Mouse (Mus musculus) v-Abl transformed pro-B cells (cell line): Measurements from ENCODE around the gene Armc2.
"Not testable (repeated sequence)": the region's sequence is repeated elsewhere in the genome, so short reads cannot be mapped to it uniquely, and the experiment has no call there.

Source experiments
- in situ Hi-C, 2 experiments: fragments of 400-800 bp; cut with MboI; formaldehyde crosslinking; loops; one replicate each; pipeline ENCODE4 v1.15.1; 2025; ENCODE audit not compliant: unreplicated experiment in 2 of 2

Gene Armc2

DNA sequence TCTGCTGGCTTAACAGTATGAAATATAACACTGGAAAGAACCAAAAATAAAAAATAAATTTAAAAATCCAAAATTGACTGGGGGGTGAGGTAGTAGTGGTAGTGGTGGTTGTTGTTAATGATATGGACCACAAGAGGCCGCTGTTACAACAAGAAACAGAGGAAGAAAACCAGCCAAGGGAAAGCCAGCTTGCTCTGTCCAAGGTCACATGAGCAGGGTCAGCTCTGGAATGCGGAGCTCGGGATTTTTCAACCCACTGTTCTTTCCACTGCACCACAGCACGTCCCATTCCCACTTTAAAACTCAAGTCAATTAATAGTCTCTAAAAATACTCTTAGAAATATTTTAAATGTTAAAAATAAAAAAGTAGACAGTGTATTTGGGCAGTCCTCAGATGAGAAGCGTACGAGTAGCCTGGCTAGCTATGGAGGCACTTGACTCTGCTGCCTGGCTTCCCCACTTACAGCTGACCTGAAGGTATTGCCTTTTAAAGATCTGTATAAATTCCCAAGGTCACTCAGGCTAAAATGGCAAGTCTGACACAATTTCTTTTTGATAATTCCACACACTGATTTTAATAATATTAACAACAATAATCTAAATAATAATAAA is 37.4 kb downstream of the Armc2 start:
- in situ Hi-C loops: loop anchor here (5.0 to 25.0 kb wide), 6 partner anchors 149 to 1006 kb away; no protein-coding TSS in a partner anchor

GRCm38 (mm10) chr10:41978403-41979234 is 39.6 kb downstream of the Armc2 start:
- in situ Hi-C loops: loop anchor here (10.0 to 25.0 kb wide), 3 partner anchors 84 to 1009 kb away; partner anchors contain the start of gene Cd164 (in 1 of the 2)

DNA sequence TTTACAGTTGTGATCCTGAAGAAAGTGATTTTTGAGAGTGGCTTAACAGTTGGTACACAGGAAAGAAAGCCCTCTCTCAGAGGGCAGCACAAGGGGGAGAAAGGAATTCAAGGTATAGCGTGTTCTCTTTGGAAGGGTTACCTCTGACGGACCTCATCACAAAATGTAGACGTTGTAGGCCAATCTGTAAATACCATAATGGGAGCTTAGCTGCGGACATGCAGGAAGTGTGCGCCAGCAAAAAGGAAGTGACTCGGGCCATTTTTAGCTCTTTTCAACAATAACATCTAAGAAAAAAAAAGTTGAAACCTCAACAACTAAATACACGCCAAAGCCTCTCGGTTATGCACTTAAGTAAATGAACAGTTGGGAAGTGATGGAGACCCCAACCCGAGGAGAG is 45.6 kb downstream of the Armc2 start:
- in situ Hi-C loops: loop anchor here in 1 of 2 experiments (5.0 to 10.0 kb wide), 3 partner anchors 78 to 458 kb away; partner anchors contain the start of gene Cd164

DNA sequence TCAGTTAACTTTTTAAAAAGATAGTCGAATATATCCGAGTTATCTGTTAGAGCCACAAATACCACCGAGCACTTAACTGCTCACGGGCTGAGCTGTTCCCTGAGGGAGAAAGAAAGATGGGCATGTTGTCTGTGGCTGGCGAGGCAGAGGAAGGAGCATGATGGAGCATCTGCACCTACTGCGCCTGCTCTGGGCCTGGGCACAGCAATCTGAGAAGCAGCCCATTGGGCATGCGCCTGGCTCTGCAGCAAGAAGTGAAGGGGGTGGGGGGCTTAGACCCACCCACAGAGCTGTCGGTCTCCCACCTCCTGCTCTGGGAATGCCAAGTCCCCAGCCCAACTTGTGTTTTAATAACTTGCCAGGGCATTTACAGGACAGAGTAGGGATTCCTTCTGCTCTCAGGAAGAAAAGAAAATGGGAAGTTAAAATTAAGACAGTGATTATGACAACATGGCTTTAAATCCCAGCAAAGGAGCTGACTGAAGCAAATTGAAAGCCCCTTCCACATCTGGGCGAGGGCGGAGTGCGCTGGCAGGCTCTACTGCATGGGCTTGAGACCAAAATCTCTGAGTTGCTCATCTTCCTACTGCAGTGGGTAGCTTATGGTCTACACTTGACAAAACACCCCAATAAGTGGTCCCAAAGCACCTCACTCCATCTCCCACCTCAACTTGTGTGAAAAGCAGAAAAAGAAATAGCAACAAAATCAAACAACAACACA is 50.2 kb downstream of the Armc2 start:
- in situ Hi-C loops: no loop called here

- in situ Hi-C loops: no loop called here
Measured at GRCm38 (mm10) chr10:41962725-41963124, 55.5 kb downstream of the Armc2 start.

GRCm38 (mm10) chr10:41959808-41960207 is 58.4 kb downstream of the Armc2 start:
- in situ Hi-C loops: no loop called here

DNA sequence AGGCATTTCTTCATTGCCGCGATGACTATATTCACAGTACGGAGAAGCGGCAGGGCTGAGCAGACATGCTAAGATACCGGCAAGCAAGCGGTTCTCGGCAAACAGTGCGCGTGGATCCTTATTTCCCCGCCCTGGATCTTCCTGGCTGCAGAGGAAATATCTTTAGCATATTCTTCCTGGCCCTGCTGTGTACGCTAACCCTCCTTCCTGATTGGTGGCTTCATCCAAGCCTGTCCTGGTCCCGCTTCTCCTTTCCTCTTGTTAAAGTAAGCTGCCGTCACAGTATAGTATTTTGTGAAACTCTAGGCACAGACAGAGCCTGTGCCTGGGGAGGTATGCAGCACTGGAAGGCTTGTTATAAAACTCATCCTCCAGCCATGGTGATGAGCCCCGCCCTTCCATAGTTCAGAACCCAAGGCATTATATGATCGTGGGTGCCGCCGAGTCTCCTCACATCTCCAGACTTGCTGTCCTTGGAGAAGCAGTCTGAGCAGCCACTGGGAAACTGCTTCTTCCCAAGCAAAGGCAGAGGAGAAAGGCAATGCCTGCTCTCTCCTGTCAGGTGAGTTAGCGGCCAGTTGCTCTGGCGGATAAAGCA is 59.5 kb downstream of the Armc2 start:
- in situ Hi-C loops: no loop called here

DNA sequence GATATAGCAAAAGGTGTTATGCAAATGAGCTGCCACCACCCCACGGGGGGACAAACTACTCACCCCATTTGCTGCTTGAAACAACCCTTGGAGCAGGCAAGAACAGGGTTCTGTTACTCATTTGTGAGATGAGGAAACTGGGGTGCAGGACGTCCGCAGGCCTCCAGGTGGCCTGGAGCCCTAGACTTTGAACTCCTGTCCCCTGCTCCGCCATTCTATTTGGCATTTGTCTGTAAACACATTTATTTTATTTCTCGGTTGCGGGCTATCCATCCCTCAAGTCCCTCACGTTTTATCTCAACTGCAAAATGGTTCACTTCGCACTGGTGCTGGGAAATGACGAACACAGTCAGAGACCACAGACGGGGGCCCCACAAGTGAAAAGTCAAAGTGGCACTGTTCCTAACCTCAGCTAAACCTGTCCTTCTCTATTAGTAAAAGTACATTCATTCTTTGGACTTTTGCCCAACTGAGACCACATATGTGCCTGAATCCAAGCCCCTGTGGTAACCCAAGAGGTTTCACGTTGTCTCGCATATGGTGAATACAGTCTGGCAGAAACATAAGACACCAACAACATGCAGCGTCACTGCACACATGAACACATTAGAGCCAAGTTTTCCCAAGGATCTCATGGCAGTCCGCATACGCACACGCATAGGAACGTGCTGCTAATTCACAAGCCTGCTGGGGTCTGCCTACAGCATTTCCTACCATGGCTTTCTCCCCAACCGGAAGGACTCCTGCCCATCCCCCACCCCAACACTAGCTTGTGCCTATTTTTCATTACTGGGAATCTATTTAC is 60.6 kb downstream of the Armc2 start:
- in situ Hi-C loops: no loop called here

GRCm38 (mm10) chr10:41953528-41953864 is 64.7 kb downstream of the Armc2 start:
- in situ Hi-C loops: no loop called here

DNA sequence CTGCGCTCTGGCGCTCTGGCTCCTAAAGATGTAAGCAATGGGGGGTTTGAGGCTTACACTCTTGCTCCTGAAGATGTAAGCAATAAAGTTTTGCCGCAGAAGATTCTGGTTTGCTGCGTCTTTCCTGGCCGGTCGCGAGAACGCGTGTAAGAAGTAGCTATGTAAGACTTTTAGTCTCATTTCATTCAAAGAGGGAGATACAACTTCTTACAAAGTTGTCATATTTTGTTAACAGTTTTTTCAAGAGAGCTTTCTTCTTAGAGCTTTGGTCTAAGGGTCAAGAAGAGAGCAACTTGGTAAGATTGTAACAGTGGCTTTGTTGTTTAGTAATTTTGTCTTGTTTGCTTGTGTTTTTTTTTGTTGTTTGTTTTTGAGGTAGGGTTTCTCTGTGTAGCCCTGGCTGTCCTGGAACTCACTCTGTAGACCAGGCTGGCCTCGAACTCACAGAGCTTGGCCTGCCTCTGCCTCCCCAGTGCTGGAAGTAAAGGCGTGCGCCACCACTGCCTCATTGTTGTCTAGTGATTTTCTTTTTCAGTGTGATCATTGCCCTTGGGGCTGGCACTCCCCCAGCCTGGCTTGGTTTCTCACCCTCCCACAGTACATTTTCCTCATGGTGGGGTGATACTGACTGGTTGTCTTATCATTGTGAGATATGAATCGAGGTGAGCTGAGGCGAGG is 65.3 kb downstream of the Armc2 start:
- in situ Hi-C loops: no loop called here

DNA sequence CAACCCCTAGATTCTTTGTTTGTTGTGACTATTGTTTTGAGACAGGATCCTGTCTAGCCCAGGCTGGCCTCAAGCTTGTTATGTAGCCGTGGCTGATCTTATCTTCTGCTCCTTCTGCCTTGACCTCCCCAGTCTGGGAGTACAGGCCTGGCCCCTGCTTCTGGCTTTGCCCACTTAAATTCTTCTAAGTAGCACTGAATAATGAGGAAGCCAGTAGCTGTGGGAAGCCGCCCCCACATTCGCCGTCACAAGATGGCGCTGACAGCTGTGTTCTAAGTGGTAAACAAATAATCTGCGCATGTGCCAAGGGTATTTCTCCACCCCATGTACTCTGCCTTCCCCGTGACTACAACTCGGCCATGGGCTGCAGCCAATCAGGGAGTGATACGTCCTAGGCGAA is 65.9 kb downstream of the Armc2 start:
- in situ Hi-C loops: not testable (repeated sequence)

- in situ Hi-C loops: no loop called here
Measured at GRCm38 (mm10) chr10:41939090-41939489, 79.2 kb downstream of the Armc2 start.

GRCm38 (mm10) chr10:41937176-41937575 is 81.1 kb downstream of the Armc2 start:
- in situ Hi-C loops: no loop called here

DNA sequence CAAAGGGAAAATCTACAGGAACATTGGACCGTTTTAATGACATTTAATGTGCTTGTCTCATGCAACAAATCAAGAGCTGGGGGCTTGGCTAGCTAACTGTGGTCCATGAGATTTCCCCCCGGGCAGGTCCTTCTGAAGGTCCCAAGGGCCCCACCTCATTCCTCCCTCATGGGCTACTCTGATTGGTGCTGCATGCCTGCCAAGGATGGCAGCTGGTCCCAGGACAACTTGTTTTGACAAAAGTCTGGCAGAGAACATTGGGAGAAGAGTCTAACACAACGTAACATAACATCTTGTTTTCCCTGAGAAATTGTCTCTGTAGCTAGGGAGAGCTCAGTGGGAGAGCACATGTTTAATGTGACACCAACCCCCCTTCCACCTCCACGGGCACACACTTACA is 82.1 kb downstream of the Armc2 start:
- in situ Hi-C loops: no loop called here

GRCm38 (mm10) chr10:41935476-41935829 is 82.8 kb downstream of the Armc2 start:
- in situ Hi-C loops: no loop called here

DNA sequence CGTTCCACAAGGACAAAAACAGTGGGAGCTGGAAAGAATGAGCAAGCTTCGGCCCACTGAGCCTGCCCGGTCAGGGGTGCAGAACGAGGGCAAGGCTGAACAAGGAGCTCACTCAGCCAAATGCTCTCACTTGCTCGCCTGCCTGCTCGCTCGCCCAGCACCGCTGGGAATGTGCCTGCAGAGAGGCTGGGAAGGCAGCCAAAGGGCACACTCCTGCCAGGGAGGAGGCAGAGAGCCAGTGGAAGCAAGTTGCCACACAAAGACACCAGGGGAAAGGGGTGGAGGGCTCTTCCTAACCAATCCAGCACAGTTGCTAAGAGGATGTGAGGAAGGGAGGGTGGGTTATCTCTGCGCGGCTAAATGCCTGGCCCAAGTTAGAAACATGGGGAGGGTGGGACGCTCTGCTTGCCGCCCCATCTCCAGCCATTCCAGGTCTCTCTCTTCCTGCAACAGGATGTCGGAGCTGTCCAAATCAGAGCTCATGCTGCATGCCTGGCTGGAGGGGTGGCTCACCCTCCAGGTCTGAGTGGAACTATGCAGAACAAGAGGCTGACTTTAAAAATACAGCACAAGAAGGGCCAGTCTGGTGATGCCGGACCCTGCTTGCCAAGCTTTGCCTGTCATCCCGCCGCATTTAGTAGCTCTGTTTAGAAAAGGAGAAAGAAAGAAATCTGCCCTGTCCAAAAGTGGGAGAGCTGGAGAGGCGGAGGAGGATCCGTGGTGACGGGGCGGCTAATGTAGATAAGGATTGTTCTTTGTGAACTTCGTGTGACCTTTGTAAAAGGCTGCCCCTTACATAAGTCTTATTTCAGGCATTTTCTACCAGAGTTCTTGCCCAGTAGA is 83.4 kb downstream of the Armc2 start:
- in situ Hi-C loops: no loop called here

GRCm38 (mm10) chr10:41933536-41933935 is 84.7 kb downstream of the Armc2 start:
- in situ Hi-C loops: no loop called here

DNA sequence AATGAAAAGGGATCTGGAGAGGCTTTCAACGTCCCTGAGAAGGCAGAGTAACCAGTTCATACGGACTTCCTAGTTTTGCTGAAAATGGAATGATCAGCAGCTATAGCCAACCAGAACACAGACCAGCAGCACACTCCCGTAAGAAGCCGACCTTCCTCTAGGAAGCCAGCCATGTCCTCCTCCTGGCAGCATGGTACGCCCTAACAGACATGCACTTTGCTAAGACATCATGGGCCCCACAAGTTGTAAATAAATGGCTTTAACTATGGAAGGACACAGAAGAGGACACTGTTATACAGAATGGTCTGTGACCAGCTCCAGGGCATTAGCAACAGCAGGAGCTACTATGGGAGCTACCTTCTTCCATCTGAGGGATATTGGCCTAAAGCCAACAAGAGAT is 85.3 kb downstream of the Armc2 start:
- in situ Hi-C loops: no loop called here

DNA sequence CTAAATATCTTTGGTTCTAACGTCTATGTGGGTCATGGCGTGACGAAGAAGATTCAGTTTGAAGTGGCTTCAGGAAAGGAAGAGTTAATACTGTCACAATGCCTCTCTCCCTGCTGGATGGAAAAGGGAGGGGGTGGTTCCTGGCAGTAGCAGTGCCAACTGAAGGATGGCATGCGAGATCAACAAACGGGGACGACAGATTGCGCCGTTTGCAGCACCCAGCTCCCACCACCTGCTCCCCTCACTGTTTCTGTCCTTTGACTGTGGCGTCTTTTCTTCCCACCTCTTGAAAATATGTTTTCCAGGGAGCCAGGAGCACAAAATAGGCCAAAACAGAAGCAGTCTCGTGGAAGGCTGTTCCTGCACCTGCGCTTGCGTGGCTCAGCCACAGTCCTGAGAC is 86.3 kb downstream of the Armc2 start:
- in situ Hi-C loops: no loop called here
